Mouse (Mus musculus): ENCODE measurements at regions not wholly inside any gene's neighbourhood (a gene's known extent, or its start where the extent isn't known, plus 50 kb on each side); places are given as distances from the start of the nearest gene placed in this dataset.
A peak's percentile ranks its signal among the peaks of the same experiment; 100 is the strongest.

DNA sequence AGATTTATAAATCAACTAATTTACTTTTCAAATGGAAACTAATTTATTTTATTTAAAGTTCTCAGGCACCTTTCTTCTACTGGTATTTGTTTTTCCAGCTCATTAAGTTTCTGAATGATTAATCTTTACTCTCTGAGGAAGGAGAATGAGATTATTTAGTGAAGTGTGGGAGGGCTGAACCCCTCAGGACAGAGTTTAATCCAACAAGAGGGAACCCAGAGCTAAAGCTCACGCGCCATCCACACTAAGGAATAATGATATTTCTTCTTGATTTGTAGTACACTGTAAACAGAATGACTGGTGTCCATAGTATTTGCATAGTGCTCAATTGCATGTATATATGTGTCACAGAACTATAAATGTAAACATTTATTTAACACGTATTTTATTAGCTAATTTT is 1050.3 kb downstream of the Slc16a7 start:
- Histone ChIP-seq H3K4me2 (ENCODE audit: low read length) (no peak overlapping the region), H3K4me3 (ENCODE audit: low read depth, low read length) (no peak overlapping the region), H3K4me1 (replicated peaks; ENCODE audit: control insufficient read depth, insufficient read depth, low read length) (no peaks in the 10 kb centered on the region), H3K9me3 (ENCODE audit: control insufficient read depth, low read length) (no peaks in the 10 kb centered on the region), H3K27me3 (replicated peaks; ENCODE audit: control insufficient read depth, insufficient read depth, low read length) (no peaks in the 10 kb centered on the region), H3K36me3 (ENCODE audit: control insufficient read depth, insufficient read depth, low read length) (no peaks in the 10 kb centered on the region), H3K27ac (ENCODE audit: low read depth) (no peak overlapping the region), H3K9ac (ENCODE audit: low read length) (no peak overlapping the region)
- ATAC-seq (replicated peaks; ENCODE audit: low FRiP score, low TSS enrichment, low read depth) (no peak), DNase-seq (ENCODE audit: low spot score) (no peak)
- 83% methylated on average over 3 of the region's 3 CpGs for WGBS

DNA sequence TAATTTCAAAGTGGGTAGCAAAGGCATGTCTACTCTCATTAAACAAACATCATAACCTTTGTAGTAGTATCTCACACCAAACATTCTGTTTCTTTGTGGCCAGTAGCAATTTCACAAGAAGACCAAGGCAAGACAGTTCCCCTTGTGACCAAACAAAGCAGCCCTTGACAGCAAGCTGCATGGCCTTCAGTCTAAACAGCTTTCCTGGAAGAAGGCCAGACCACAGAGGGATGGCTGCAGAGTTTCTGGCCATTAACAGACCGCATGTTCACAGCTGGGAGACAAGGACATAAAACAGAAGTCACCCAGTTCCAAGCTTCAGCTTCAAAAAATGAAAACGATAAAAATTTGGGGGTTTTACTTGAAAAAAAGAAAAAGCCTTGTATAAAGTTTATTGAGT is 1040.0 kb downstream of the Slc16a7 start:
- H3K9me3 ChIP-seq (ENCODE audit: control insufficient read depth, low read length), result no peaks in the 10 kb centered on the region
- H3K9ac ChIP-seq (ENCODE audit: low read length), result no peak overlapping the region
- H3K36me3 ChIP-seq (ENCODE audit: control insufficient read depth, insufficient read depth, low read length), result no peaks in the 10 kb centered on the region
- peak; percentile 63 for DNase-seq (ENCODE audit: low spot score)
- no peak overlapping the region for H3K4me3 ChIP-seq (ENCODE audit: low read depth, low read length)
- H3K4me1 ChIP-seq (replicated peaks; ENCODE audit: control insufficient read depth, insufficient read depth, low read length), result no peaks in the 10 kb centered on the region
- WGBS, result 11% methylated on average over 2 of the region's 2 CpGs
- no peaks in the 10 kb centered on the region for H3K27me3 ChIP-seq (replicated peaks; ENCODE audit: control insufficient read depth, insufficient read depth, low read length)
- no peak overlapping the region for H3K27ac ChIP-seq (ENCODE audit: low read depth)
- peak; percentile 80 for ATAC-seq (replicated peaks; ENCODE audit: low FRiP score, low TSS enrichment, low read depth)
- no peak overlapping the region for H3K4me2 ChIP-seq (ENCODE audit: low read length)

DNA sequence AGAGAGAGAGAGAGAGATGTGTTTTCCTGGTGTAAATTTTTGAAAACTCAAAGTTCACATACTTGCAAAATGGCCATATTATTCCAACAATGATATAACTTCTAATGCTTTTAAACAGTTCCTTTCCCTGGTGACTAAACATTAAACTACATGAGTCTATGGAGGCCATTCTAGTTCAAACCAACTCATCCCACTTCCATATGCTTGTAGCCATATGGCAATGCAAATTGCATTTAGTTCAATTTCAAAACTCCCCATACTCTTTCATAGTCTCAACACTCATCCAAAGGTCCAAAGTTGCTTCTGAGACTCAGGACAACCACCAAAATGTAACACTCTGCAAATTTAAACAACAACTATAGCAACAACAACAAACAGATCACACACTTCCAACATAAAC is 1026.5 kb downstream of the Slc16a7 start:
- no peaks in the 10 kb centered on the region for H3K9me3 ChIP-seq (ENCODE audit: control insufficient read depth, low read length)
- H3K4me2 ChIP-seq (ENCODE audit: low read length), result no peak overlapping the region
- no peaks in the 10 kb centered on the region for H3K36me3 ChIP-seq (ENCODE audit: control insufficient read depth, insufficient read depth, low read length)
- H3K4me3 ChIP-seq (ENCODE audit: low read depth, low read length), result no peak overlapping the region
- H3K9ac ChIP-seq (ENCODE audit: low read length), result no peak overlapping the region
- H3K27me3 ChIP-seq (replicated peaks; ENCODE audit: control insufficient read depth, insufficient read depth, low read length), result no peaks in the 10 kb centered on the region
- no peak for DNase-seq (ENCODE audit: low spot score)
- ATAC-seq (replicated peaks; ENCODE audit: low FRiP score, low TSS enrichment, low read depth), result no peak
- no peak overlapping the region for H3K27ac ChIP-seq (ENCODE audit: low read depth)
- no peaks in the 10 kb centered on the region for H3K4me1 ChIP-seq (replicated peaks; ENCODE audit: control insufficient read depth, insufficient read depth, low read length)

DNA sequence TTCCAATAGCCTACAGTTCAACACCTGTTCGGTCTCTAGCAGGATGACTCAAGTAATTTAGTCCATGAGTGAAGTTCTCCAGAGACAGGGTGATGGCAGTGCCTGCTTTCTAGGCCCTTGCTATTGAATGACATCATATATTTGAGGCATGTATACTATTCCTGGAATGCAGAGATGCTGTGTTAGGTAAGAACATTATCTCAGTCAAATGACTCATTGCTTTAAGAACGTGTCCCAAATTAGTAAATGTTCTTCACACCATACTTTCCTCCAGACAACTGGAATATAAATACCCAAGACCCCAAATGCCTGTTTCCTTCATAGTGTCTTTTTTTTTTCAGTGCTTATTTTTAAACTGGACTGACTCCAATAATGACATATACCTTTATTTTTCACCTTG is 1018.3 kb downstream of the Slc16a7 start:
- H3K36me3 ChIP-seq (ENCODE audit: control insufficient read depth, insufficient read depth, low read length), result no peaks in the 10 kb centered on the region
- H3K4me2 ChIP-seq (ENCODE audit: low read length), result no peak overlapping the region
- no peak overlapping the region for H3K27ac ChIP-seq (ENCODE audit: low read depth)
- no peaks in the 10 kb centered on the region for H3K9me3 ChIP-seq (ENCODE audit: control insufficient read depth, low read length)
- no peak overlapping the region for H3K4me3 ChIP-seq (ENCODE audit: low read depth, low read length)
- WGBS, result 66% methylated on average over 2 of the region's 2 CpGs
- no peaks in the 10 kb centered on the region for H3K4me1 ChIP-seq (replicated peaks; ENCODE audit: control insufficient read depth, insufficient read depth, low read length)
- H3K27me3 ChIP-seq (replicated peaks; ENCODE audit: control insufficient read depth, insufficient read depth, low read length), result no peaks in the 10 kb centered on the region
- no peak overlapping the region for H3K9ac ChIP-seq (ENCODE audit: low read length)
- DNase-seq (ENCODE audit: low spot score), result no peak
- ATAC-seq (replicated peaks; ENCODE audit: low FRiP score, low TSS enrichment, low read depth), result no peak

GRCm38 (mm10) chr10:124402647-124403046 is 986.6 kb downstream of the Slc16a7 start:
- Histone ChIP-seq H3K27me3 (replicated peaks; ENCODE audit: control insufficient read depth, insufficient read depth, low read length) (no peaks in the 10 kb centered on the region), H3K36me3 (ENCODE audit: control insufficient read depth, insufficient read depth, low read length) (no peaks in the 10 kb centered on the region), H3K4me2 (ENCODE audit: low read length) (no peak overlapping the region), H3K4me3 (ENCODE audit: low read depth, low read length) (no peak overlapping the region), H3K9ac (ENCODE audit: low read length) (no peak overlapping the region), H3K4me1 (replicated peaks; ENCODE audit: control insufficient read depth, insufficient read depth, low read length) (no peaks in the 10 kb centered on the region), H3K27ac (ENCODE audit: low read depth) (no peak overlapping the region), H3K9me3 (ENCODE audit: control insufficient read depth, low read length) (no peaks in the 10 kb centered on the region)
- DNase-seq (ENCODE audit: low spot score) (no peak), ATAC-seq (replicated peaks; ENCODE audit: low FRiP score, low TSS enrichment, low read depth) (no peak)
- 86% methylated on average over 2 of the region's 2 CpGs for WGBS

DNA sequence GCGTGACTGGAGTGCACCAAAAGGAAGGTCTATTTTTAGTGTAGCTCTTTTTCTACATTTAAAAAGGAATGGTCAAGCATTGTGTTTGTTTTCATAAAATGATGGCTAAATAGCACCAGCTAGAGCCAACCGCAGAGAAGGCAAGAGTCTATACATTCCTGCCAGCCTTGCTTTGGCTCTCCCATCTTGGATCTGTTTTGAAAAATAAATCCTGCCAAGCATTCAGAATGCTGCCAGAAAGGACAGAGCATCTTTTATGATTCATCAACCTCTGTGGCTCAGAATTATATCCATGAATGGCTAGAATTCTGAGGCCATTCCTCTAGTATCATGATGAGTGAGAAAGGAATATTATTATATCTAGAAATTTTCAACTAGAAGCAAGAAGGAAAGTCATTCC is 979.6 kb downstream of the Slc16a7 start:
- Histone ChIP-seq H3K27me3 (replicated peaks; ENCODE audit: control insufficient read depth, insufficient read depth, low read length) (no peaks in the 10 kb centered on the region), H3K9ac (ENCODE audit: low read length) (no peak overlapping the region), H3K4me1 (replicated peaks; ENCODE audit: control insufficient read depth, insufficient read depth, low read length) (no peaks in the 10 kb centered on the region), H3K27ac (ENCODE audit: low read depth) (no peak overlapping the region), H3K4me2 (ENCODE audit: low read length) (no peak overlapping the region), H3K9me3 (ENCODE audit: control insufficient read depth, low read length) (no peaks in the 10 kb centered on the region), H3K4me3 (ENCODE audit: low read depth, low read length) (no peak overlapping the region), H3K36me3 (ENCODE audit: control insufficient read depth, insufficient read depth, low read length) (no peaks in the 10 kb centered on the region)
- 83% methylated on average over 2 of the region's 2 CpGs for WGBS
- DNase-seq (ENCODE audit: low spot score) (no peak), ATAC-seq (replicated peaks; ENCODE audit: low FRiP score, low TSS enrichment, low read depth) (no peak)

DNA sequence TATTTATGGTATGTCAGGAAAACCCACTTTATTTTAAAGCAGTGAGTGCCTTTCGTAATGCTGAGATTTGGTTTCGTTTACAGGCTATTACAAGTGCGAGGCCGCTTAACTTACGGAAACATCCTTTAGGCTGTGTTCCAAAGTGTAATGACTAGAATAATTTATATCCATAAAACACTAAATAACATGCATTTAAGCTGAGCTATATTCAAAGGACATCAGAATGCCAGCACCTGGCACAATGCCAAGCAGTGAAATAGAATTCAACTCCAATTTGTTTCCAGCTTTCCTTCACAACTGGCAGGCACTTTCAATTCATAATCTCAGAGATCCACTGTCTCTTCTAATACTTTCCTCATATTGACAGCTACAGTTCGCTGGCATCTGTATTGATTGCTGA is 972.7 kb downstream of the Slc16a7 start:
- Histone ChIP-seq H3K36me3 (ENCODE audit: control insufficient read depth, insufficient read depth, low read length) (no peaks in the 10 kb centered on the region), H3K9ac (ENCODE audit: low read length) (no peak overlapping the region), H3K27me3 (replicated peaks; ENCODE audit: control insufficient read depth, insufficient read depth, low read length) (no peaks in the 10 kb centered on the region), H3K4me2 (ENCODE audit: low read length) (no peak overlapping the region), H3K4me1 (replicated peaks; ENCODE audit: control insufficient read depth, insufficient read depth, low read length) (no peaks in the 10 kb centered on the region), H3K27ac (ENCODE audit: low read depth) (no peak overlapping the region), H3K9me3 (ENCODE audit: control insufficient read depth, low read length) (no peaks in the 10 kb centered on the region), H3K4me3 (ENCODE audit: low read depth, low read length) (no peak overlapping the region)
- 59% methylated on average over 6 of the region's 6 CpGs for WGBS
- ATAC-seq (replicated peaks; ENCODE audit: low FRiP score, low TSS enrichment, low read depth) (no peak), DNase-seq (ENCODE audit: low spot score) (no peak)

GRCm38 (mm10) chr10:124423418-124423817 is 965.8 kb downstream of the Slc16a7 start:
- 34% methylated on average over 2 of the region's 2 CpGs for WGBS
- DNase-seq (ENCODE audit: low spot score) (no peak), ATAC-seq (replicated peaks; ENCODE audit: low FRiP score, low TSS enrichment, low read depth) (no peak)
- no peak overlapping the region for H3K4me3 ChIP-seq (ENCODE audit: low read depth, low read length)
- H3K36me3 ChIP-seq (ENCODE audit: control insufficient read depth, insufficient read depth, low read length), result no peaks in the 10 kb centered on the region
- no peaks in the 10 kb centered on the region for H3K27me3 ChIP-seq (replicated peaks; ENCODE audit: control insufficient read depth, insufficient read depth, low read length)
- H3K9me3 ChIP-seq (ENCODE audit: control insufficient read depth, low read length), result no peaks in the 10 kb centered on the region
- H3K4me1 ChIP-seq (replicated peaks; ENCODE audit: control insufficient read depth, insufficient read depth, low read length), result no peaks in the 10 kb centered on the region
- no peak overlapping the region for H3K9ac ChIP-seq (ENCODE audit: low read length)
- H3K4me2 ChIP-seq (ENCODE audit: low read length), result no peak overlapping the region
- no peak overlapping the region for H3K27ac ChIP-seq (ENCODE audit: low read depth)

Measured in intestine, embryonic 14.5 days (tissue).